Mouse (Mus musculus): Measurements from ENCODE around the gene Myo1f.
"Not testable (repeated sequence)": the region's sequence is repeated elsewhere in the genome, so short reads cannot be mapped to it uniquely, and the experiment has no call there.

The Myo1f gene

GRCm38 (mm10) chr17:33586011-33586410 lies 30.5 kb downstream of the Myo1f start:
- DNase-seq: no peak

DNA sequence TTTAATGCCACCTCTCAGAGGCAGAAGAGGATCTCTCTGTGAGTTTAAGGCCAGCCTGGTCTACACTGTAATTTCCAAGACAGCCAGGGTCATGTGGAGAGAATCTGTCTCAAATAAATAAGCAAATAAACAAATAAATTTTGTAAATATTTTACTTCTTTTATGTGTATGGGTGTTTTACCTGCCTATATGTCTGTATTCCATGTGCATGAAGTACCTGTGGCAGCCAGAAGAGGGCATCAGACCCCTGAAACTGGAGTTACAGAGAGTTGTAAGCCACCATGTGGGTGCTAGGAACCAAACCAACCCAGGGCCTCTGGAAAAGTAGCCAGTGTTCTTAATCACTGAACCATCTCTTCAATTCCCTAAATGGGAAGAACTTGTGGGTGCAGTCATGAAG lies 41.8 kb downstream of the Myo1f start:
- DNase-seq: no peak

- DNase-seq: no peak
Measured at GRCm38 (mm10) chr17:33598506-33598905, 43.0 kb downstream of the Myo1f start.

GRCm38 (mm10) chr17:33599836-33600475 lies 44.4 kb downstream of the Myo1f start:
- DNase-seq: no peak

- DNase-seq: no peak
Measured at GRCm38 (mm10) chr17:33600831-33601230, 45.3 kb downstream of the Myo1f start.

- no peak for DNase-seq
Measured at GRCm38 (mm10) chr17:33601947-33602346, 46.4 kb downstream of the Myo1f start.

DNA sequence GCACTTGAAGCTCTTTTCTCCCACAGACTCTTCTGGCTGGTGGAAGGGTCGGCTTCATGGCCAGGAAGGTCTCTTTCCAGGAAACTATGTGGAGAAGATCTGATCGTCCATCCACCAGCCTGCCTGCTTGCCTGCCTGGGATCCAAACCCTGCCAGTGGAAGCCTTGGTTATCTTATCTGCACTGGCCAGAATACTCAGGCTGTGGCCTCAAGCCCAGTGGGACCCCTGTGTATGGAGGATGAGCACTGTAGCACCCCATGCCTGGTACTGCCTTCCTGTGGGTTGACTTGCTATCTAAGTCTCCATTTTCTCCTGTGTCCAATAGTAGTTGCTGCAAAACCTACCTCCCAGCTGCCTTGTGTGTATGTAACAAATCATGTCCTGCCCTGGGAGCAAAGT lies 51.8 kb downstream of the Myo1f start:
- no peak for DNase-seq

DNA sequence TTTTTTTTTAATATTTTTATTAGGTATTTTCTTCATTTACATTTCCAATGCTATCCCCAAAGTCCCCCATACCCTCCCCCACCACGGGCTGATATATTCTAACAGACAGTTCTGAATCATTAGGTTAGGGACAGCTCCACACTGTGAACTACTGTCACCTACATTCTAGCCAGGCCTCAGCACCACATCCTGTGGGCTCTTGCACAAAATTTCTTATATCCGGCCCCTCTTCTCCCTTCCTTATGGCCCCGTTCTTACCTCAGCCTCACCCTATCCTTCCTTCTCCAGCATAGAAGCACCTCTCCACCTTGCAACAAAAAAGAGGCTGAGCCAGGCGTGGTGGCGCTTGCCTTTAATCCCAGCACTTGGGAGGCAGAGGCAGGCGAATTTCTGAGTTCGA lies 55.0 kb downstream of the Myo1f start:
- DNase-seq: no peak

- not testable (repeated sequence) for DNase-seq
Measured at GRCm38 (mm10) chr17:33613726-33614125, 58.2 kb downstream of the Myo1f start.

GRCm38 (mm10) chr17:33627281-33627680 lies 71.8 kb downstream of the Myo1f start:
- no peak for DNase-seq

- peak; percentile 93 to 94 for DNase-seq
Measured at GRCm38 (mm10) chr17:33628621-33629486, 73.3 kb downstream of the Myo1f start, which contains the start of gene Zfp414. Gene Zfp414, plus strand, starts transcription at chr17:33629090.

DNA sequence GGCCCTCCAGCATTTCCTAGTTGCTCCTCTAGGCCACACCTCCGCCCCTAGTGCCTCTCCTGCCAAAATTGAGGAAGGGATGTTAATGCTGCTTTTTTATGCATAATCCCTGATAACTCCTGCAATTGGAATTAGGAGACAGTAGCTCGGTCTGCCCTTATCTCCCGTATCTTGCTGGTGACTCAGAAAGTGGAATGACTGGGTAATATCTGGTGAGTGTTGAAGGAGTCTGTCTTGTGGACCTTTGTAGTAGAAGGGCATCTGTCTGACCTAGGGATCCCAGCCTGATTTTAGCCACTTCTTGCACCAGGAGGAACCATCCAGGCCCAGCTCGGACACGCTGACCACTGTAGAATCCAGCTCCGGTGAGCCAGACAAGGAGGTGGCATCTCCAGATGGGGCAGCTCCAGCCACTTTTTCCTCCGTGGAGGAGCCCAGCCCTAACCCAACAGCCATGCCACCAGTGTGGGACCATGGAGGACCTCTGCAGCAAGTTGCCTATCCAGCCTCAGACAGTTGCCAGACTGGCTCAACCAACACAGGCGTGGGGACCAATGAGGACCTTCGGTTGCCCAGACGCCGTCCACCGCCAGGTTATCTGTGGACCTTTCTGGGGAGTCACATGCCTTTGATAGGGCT lies 74.1 kb downstream of the Myo1f start:
- DNase-seq: no peak

DNA sequence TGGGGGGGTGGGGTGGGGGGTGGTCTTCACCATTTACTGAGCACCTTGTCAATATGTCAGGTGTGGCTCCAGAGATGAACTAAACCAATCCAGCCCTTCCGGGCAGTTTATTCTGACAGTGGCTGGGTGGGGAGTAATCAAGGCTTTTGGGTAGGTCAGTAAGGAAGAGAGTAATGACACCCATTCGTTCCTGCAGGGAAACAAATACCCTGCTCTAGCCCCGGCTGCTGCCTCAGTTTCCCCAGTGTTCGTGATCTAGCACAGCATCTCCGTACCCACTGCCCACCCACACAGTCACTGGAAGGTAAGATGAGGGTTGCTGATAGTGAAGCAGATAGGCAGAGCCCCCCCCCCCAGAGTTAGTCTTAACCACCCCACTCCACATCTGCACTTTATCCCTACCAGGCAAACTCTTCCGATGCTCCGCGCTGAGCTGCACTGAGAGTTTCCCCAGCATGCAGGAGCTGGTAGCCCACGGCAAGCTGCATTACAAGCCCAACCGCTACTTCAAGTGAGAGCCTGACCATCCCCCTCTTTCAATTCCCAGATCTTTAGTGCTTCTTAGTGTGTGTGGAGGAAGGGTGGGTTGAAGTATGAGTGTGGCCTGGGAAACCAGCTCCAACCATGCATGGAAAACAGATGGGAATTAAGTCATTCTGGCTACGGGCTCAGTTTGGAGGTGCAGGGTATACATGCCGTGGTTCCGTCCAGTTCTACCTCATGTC lies 74.8 kb downstream of the Myo1f start:
- no peak for DNase-seq

DNA sequence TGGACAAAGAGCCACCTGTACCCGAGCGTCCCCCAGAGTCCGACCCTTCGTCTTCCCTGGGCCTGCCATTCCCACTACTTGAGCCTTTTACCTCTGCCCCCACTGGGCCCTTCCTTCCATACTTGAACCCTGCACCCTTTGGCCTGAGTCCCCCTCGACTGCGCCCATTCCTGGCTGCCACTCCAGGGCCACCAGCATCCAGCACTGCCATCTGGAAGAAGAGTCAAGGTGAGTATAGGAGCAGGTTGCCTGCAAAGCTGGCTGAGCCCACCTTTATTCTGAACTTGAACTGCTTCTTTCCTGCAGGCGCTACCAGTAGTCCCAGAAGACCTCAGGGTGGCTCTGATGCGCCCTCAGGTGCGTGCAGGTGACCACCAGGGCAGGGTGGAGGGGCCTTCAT lies 75.7 kb downstream of the Myo1f start:
- no peak for DNase-seq

DNA sequence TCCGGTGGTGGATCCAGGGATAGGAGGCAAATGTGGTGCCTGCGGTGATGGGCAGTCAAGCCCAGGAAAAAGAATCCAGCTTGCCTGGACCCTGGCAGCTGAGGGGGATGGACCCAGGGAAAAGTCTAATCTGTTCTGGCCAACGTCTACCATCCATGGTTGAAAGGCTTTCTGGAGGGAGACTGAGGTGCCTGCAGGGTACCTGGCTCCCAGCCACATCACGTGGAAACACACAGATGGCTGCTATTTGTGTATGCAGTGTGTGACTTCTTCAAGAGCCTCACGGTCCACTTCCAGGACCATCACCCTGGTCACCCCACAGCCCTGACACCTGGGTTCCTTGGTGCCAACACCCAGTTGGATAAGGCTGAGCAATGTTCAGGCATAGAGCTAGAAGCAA lies 76.3 kb downstream of the Myo1f start:
- no peak for DNase-seq

- DNase-seq: no peak
Measured at GRCm38 (mm10) chr17:33637038-33637437, 81.5 kb downstream of the Myo1f start.

GRCm38 (mm10) chr17:33637516-33638276 lies 82.2 kb downstream of the Myo1f start, which contains the start of gene Pram1:
Gene Pram1, plus strand, starts transcription at chr17:33638056.
- peak in 1 of 2 experiments; percentile 21 for DNase-seq

DNA sequence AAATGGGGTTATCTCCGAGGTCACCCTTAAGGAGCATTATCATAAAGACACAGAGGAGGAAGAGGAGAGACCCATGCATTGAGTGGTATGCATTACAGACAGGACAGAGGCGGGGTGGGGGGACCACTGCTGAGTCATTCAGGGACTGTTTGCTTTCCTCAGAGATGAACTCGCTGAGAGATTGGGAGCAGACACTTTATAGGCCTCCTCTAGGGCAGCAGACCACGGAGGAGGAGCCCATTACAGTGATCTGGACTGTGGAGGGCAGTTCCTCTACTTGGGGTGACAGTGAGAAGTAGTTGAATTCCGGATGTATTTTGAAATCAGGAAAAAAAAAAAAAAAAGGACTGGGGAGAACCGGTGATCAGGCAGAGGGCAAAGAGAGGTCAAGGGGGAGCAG lies 84.2 kb downstream of the Myo1f start:
- DNase-seq: no peak

- no peak for DNase-seq
Measured at GRCm38 (mm10) chr17:33644068-33644467, 88.6 kb downstream of the Myo1f start.

DNA sequence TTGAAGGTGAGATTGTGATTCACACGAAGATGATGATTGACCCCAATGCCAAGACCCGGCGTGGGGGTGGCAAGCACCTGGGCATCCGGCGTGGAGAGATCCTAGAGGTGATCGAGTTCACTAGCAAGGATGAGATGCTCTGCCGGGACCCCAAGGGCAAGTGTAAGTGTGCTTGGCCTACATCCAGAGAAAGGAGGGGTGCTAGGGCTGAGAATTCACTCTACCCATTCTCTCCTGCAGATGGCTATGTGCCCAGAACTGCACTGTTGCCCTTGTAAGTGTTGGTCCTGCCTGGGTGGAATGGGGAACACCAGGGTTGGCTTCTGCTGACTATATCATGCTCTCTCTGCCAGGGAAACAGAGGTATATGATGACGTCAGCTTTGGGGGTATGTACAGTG lies 89.6 kb downstream of the Myo1f start:
- DNase-seq: no peak

DNA sequence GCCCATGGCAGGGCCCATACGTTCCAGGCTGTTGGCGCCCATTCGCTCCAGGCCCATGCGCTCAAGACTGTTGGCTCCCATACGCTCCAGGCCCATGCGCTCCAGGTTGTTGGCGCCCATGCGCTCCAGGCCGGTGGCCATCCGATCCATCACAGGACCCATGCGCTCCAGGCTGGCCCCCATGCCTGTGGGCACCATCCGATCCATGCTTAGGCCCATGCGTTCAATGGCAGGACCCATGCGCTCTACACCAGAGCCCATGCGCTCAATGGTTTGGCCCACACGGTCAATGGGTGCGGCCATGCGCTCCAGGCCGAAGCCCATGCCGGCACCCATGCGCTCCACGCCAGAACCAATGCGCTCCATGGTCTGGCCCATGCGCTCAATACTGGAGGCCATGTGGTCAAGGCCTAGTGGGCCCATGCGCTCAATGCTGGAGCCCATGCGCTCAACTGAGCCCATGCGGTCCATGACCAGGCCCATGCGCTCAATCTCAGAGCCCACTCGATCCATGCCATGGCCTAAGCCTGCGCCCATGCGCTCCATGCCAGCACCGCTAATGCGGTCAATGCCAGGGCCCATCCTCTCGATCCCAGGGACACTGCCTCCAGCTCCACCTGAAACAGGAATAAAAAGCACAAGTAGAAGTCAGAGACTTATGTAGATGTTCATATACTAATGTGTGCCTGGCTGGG lies 94.4 kb downstream of the Myo1f start:
- no peak for DNase-seq
